Mouse (Mus musculus) embryonic facial prominence, embryonic 11.5 days (tissue): ENCODE results near the gene Ttll5. TPM values are rescaled to one million over a fixed set of nuclear protein-coding genes. Genes with fewer than 3 reads are reported as not detected.

ENCODE experiments used
- ATAC-seq: fragments of 200-750 bp; cut with Nextera tagmentation; replicated peaks from 2 replicates; pipeline ENCODE4 v1.8.0; 2017; ENCODE audit warnings: low read depth; ENCODE audit not compliant: insufficient number of reproducible peaks, low FRiP score, low TSS enrichment
- DNase-seq: peaks from one replicate; pipeline ENCODE4 v3.0.0-alpha.2; 2015; ENCODE audit warnings: low spot score
- H3K27ac ChIP-seq: fragments of 300-500 bp; sonication (generic); replicated peaks from 2 replicates; pipeline ENCODE4 v1.5.1; 2014; ENCODE audit warnings: mild to moderate bottlenecking, low read depth, low read length, control low read depth
- H3K27me3 ChIP-seq: fragments of 300-500 bp; sonication (generic); 2 replicates; pipeline ENCODE4 v1.6.1; 2014; ENCODE audit warnings: mild to moderate bottlenecking, low read length, moderate library complexity, mixed read lengths; ENCODE audit not compliant: control insufficient read depth, insufficient read depth
- H3K36me3 ChIP-seq: fragments of 300-500 bp; sonication (generic); replicated peaks from 2 replicates; pipeline ENCODE4 v1.6.1; 2014; ENCODE audit warnings: low read depth, mild to moderate bottlenecking, low read length, moderate library complexity, mixed read lengths; ENCODE audit not compliant: control insufficient read depth, insufficient read depth
- H3K4me1 ChIP-seq: fragments of 300-500 bp; sonication (generic); 2 replicates; pipeline ENCODE4 v1.6.1; 2014; ENCODE audit warnings: low read length, mixed read lengths; ENCODE audit not compliant: control insufficient read depth, insufficient read depth
- H3K4me2 ChIP-seq: fragments of 300-500 bp; sonication (generic); 2 replicates; pipeline ENCODE4 v1.6.1; 2014; ENCODE audit warnings: low read depth, mild to moderate bottlenecking, control low read depth, low read length, moderate library complexity
- H3K4me3 ChIP-seq: fragments of 300-500 bp; sonication (generic); 2 replicates; pipeline ENCODE4 v1.5.1; 2014; ENCODE audit warnings: low read depth, low read length, control low read depth
- H3K9ac ChIP-seq: fragments of 300-500 bp; sonication (generic); replicated peaks from 2 replicates; pipeline ENCODE4 v1.6.1; 2014; ENCODE audit warnings: mild to moderate bottlenecking, control low read depth, low read length
- H3K9me3 ChIP-seq: fragments of 300-500 bp; sonication (generic); replicated peaks from 2 replicates; pipeline ENCODE4 v1.6.1; 2016; ENCODE audit warnings: mild to moderate bottlenecking, low read length, inconsistent platforms, mixed read lengths; ENCODE audit not compliant: control insufficient read depth
- WGBS: fragments of 180-500 bp; shearing (Covaris S2); extraction: QIAGEN DNeasy Blood & Tissue Kit; methylation state at CpG from one replicate; pipeline ENCODE4 v1.1.7; 2014; 5-methylcytosine and 5-hydroxymethylcytosine counted together
- polyA plus RNA-seq: library from polyadenylated mRNA; unstranded; fragments of >200 nt; fragmentation: Nextera tagmentation; extraction: Ambion mirVana; gene quantifications from 2 replicates; pipeline ENCODE4 v1.2.1, GENCODE M21; 2014

The Ttll5 gene
- polyA plus RNA-seq = 14.3 and 16.4 TPM in 2 replicates

- Histone ChIP-seq H3K9me3 (no peaks in the 10 kb centered on the region), H3K9ac (peak within 1 kb of the TSS; percentile 71), H3K27me3 (no peaks in the 10 kb centered on the region), H3K36me3 (no peaks in the 10 kb centered on the region), H3K4me3 (peak within 1 kb of the TSS; percentile 83), H3K27ac (peak within 1 kb of the TSS; percentile 89), H3K4me1 (no peaks in the 10 kb centered on the region), H3K4me2 (peak within 1 kb of the TSS; percentile 65)
- ATAC-seq = peak; percentile 98
- WGBS = under 1% methylated on average over 67 of the region's 67 CpGs
- peak; percentile 94 for DNase-seq
Measured at GRCm38 (mm10) chr12:85824438-85825264, at the start of gene Ttll5, which contains the start of gene Erg28. Gene Ttll5 (plus strand): TSS chr12:85824659. Gene Erg28 (minus strand): TSS chr12:85824550.

- Histone ChIP-seq H3K9me3 (no peaks in the 10 kb centered on the region), H3K4me2 (no peak overlapping the region), H3K36me3 (no peaks in the 10 kb centered on the region), H3K4me1 (no peaks in the 10 kb centered on the region), H3K27me3 (no peaks in the 10 kb centered on the region), H3K27ac (no peak overlapping the region), H3K4me3 (no peak overlapping the region), H3K9ac (no peak overlapping the region)
- WGBS = 75% methylated on average over 3 of the region's 3 CpGs
- ATAC-seq (no peak), DNase-seq (no peak)
Measured at GRCm38 (mm10) chr12:85778962-85779361, 45.5 kb upstream of the Ttll5 start.

GRCm38 (mm10) chr12:85779707-85780106 lies 44.8 kb upstream of the Ttll5 start:
- Histone ChIP-seq H3K27ac (no peak overlapping the region), H3K36me3 (no peaks in the 10 kb centered on the region), H3K9me3 (no peaks in the 10 kb centered on the region), H3K4me2 (no peak overlapping the region), H3K4me1 (no peaks in the 10 kb centered on the region), H3K27me3 (no peaks in the 10 kb centered on the region), H3K9ac (no peak overlapping the region), H3K4me3 (no peak overlapping the region)
- ATAC-seq (no peak), DNase-seq (no peak)
- WGBS = 96% methylated on average over 5 of the region's 5 CpGs

GRCm38 (mm10) chr12:85781606-85782005 lies 42.9 kb upstream of the Ttll5 start:
- ATAC-seq (no peak), DNase-seq (no peak)
- Histone ChIP-seq H3K4me3 (no peak overlapping the region), H3K27me3 (no peaks in the 10 kb centered on the region), H3K27ac (no peak overlapping the region), H3K9me3 (no peaks in the 10 kb centered on the region), H3K4me2 (no peak overlapping the region), H3K9ac (no peak overlapping the region), H3K36me3 (no peaks in the 10 kb centered on the region), H3K4me1 (no peaks in the 10 kb centered on the region)
- 86% methylated on average over 3 of the region's 3 CpGs for WGBS

- no peak overlapping the region for H3K9ac ChIP-seq
- H3K4me2 ChIP-seq = no peak overlapping the region
- no peaks in the 10 kb centered on the region for H3K4me1 ChIP-seq
- no peaks in the 10 kb centered on the region for H3K36me3 ChIP-seq
- ATAC-seq = no peak
- DNase-seq = no peak
- H3K27me3 ChIP-seq = no peaks in the 10 kb centered on the region
- no peak overlapping the region for H3K27ac ChIP-seq
- 67% methylated on average over 19 of the region's 19 CpGs for WGBS
- no peaks in the 10 kb centered on the region for H3K9me3 ChIP-seq
- H3K4me3 ChIP-seq = no peak overlapping the region
Measured at GRCm38 (mm10) chr12:85784916-85785815, 39.3 kb upstream of the Ttll5 start.

GRCm38 (mm10) chr12:85792158-85792557 lies 32.3 kb upstream of the Ttll5 start:
- no peaks in the 10 kb centered on the region for H3K27me3 ChIP-seq
- H3K4me1 ChIP-seq = no peaks in the 10 kb centered on the region
- WGBS = 74% methylated on average over 4 of the region's 4 CpGs
- ATAC-seq = no peak
- DNase-seq = no peak
- no peak overlapping the region for H3K4me3 ChIP-seq
- no peaks in the 10 kb centered on the region for H3K36me3 ChIP-seq
- H3K27ac ChIP-seq = no peak overlapping the region
- no peak overlapping the region for H3K9ac ChIP-seq
- H3K9me3 ChIP-seq = no peaks in the 10 kb centered on the region
- no peak overlapping the region for H3K4me2 ChIP-seq

GRCm38 (mm10) chr12:85792821-85793346 lies 31.6 kb upstream of the Ttll5 start:
- H3K27me3 ChIP-seq = no peaks in the 10 kb centered on the region
- 73% methylated on average over 6 of the region's 6 CpGs for WGBS
- no peak overlapping the region for H3K4me2 ChIP-seq
- H3K36me3 ChIP-seq = no peaks in the 10 kb centered on the region
- no peaks in the 10 kb centered on the region for H3K9me3 ChIP-seq
- H3K4me3 ChIP-seq = no peak overlapping the region
- H3K4me1 ChIP-seq = no peaks in the 10 kb centered on the region
- DNase-seq (no peak), ATAC-seq (no peak)
- H3K27ac ChIP-seq = no peak overlapping the region
- no peak overlapping the region for H3K9ac ChIP-seq
